Mouse (Mus musculus): Measurements from ENCODE around the gene Tyw5. TPM values are rescaled to one million over a fixed set of nuclear protein-coding genes. Genes with fewer than 3 reads are reported as not detected.
A peak's percentile ranks its signal among the peaks of the same experiment; 100 is the strongest.

Tyw5 gene
- 27.3 and 29.4 TPM in 2 replicates for polyA plus RNA-seq (2011; ENCODE audit: insufficient read length, low read depth, missing spikeins)

DNA sequence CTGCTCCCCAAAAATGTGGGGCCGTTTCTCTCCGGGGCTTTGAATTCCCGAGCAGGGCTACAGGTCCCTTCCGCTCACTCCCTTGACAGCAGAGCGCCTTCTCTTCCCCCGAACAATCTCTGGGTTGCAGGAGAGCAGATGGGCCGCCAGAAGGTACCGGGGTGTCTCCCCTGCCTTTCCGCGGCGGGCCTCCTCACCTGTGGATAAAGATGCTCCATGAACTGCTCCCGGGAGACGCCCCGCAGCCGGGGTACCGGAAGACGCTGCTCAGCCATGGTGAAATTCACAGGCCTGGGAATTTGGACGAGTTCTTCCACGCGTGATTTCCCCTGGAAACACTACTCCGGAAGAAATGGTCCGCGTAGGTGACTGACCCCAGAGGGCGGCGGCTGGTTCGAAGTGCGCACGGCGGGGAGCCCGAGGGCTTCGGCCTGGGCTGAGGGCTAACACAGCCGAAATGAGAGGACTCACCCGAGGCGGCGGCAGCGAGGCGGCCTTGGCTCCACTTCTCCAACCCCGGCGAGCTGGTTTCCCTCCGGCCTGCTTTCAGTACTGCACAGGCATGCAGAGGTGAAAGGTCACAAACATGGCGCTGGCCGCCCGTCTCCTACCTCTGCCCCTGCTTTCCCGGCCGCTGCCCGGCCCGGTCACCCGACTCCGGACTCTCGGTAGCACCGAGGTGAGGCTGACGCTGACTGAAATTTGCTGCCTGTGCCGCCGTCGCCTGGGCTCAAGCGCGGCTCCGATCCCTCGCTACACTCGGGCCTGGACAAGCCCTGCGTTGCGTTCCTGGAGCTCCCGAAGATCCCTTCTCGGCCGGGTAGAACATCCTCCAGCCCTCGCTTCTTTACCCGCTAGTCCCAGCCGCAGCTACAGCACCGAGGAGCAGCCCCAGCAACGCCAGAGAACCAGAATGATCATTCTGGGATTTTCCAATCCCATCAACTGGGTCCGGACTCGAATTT lies at the start of gene Tyw5, which contains the start of gene Maip1:
Gene Tyw5 (minus strand): TSS at position 915 of the 965 bp plus-strand sequence.
Gene Maip1 (plus strand): TSS at position 142 of the 965 bp plus-strand sequence.
- H3K27ac ChIP-seq (ENCODE audit: insufficient read depth, low read length): peak within 1 kb of the TSS; percentile 60
- H3K4me1 ChIP-seq (ENCODE audit: control insufficient read depth, insufficient read depth, low read length): peaks cover 7% of the 10 kb centered on the region
- peak within 1 kb of the TSS; percentile 91 for H3K4me3 ChIP-seq (ENCODE audit: insufficient read depth, low read length)
- TF ChIP-seq CTCF (IDR thresholded peaks at IDR 0.05; ENCODE audit: borderline replicate concordance, insufficient read depth, low read length): no peak
- TF ChIP-seq POLR2A (IDR thresholded peaks at IDR 0.05; ENCODE audit: low read depth, low read length): peak; percentile 62

DNA sequence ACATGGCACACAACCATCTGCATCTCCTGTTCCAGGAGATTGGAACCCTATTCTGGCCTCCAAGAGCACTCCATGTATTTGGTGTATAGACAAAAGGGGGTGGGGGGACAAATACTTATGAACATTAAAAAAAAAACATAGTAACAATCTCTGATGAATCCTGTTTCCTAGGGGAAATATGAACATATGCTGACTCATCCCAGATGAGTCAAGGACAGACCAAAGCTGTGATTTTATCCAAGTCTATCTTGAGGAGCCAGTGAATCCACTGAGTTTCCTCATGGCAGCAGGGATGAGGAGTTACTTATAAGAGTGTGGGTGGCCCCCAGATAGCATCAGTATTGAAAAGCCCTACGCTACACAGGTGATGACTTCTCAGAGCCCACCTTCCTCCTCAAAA lies 43.3 kb upstream of the Tyw5 start:
- H3K27ac ChIP-seq (ENCODE audit: insufficient read depth, low read length): no peak overlapping the region
- H3K4me3 ChIP-seq (ENCODE audit: insufficient read depth, low read length): no peak overlapping the region
- H3K4me1 ChIP-seq (ENCODE audit: control insufficient read depth, insufficient read depth, low read length): peaks cover 3% of the 10 kb centered on the region; the same call in 1 of the 2 replicates
- no peak for TF ChIP-seq POLR2A (IDR thresholded peaks at IDR 0.05; ENCODE audit: low read depth, low read length)
- no peak for TF ChIP-seq CTCF (IDR thresholded peaks at IDR 0.05; ENCODE audit: borderline replicate concordance, insufficient read depth, low read length)

DNA sequence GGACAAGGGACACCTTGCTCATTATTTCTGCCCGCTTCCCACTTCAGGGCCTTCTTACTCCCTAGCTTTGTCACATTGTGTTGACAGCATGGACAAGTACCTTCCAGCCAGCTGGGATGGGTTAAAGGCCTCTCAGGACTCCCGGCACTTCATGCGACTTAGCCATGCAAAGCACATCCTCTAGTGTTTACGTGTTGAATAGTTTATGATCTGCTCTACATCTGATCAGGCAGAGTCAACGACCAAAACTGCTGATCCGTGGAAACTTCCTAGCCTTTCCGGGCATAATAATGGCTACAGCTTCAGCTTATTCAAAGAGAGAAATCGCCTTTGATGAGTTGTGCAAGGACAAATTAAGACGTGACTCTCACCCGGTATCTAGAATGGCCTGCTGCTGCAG lies 38.8 kb upstream of the Tyw5 start:
- TF ChIP-seq CTCF (IDR thresholded peaks at IDR 0.05; ENCODE audit: borderline replicate concordance, insufficient read depth, low read length) (no peak), POLR2A (IDR thresholded peaks at IDR 0.05; ENCODE audit: low read depth, low read length) (no peak)
- Histone ChIP-seq H3K27ac (ENCODE audit: insufficient read depth, low read length) (no peak overlapping the region), H3K4me1 (ENCODE audit: control insufficient read depth, insufficient read depth, low read length) (peaks cover 7% of the 10 kb centered on the region; the same call in 1 of the 2 replicates), H3K4me3 (ENCODE audit: insufficient read depth, low read length) (no peak overlapping the region)

DNA sequence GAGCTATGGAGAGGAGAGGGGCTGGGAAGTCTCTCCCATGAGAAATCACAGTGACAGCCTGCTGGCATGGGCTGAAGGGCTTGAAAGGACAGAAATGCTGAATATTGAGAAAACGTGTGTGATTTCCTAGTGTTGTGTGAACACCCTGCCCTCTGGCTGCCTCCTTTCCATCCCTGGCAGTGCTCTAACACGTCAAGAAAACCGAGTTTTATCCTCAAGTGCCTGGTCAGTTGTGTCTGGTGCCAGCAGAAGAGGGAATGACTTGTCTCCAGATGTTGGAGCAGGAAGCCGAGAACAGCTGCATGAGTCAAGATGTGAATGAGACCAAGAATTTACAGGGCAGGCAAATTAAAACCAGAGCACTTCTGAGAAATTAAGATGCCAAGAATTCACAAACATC lies 33.9 kb upstream of the Tyw5 start:
- H3K27ac ChIP-seq (ENCODE audit: insufficient read depth, low read length): peak overlapping the region; percentile 20; the same call in 1 of the 2 replicates
- no peak overlapping the region for H3K4me3 ChIP-seq (ENCODE audit: insufficient read depth, low read length)
- TF ChIP-seq POLR2A (IDR thresholded peaks at IDR 0.05; ENCODE audit: low read depth, low read length) (no peak), CTCF (IDR thresholded peaks at IDR 0.05; ENCODE audit: borderline replicate concordance, insufficient read depth, low read length) (no peak)
- peaks cover 6% of the 10 kb centered on the region for H3K4me1 ChIP-seq (ENCODE audit: control insufficient read depth, insufficient read depth, low read length)

DNA sequence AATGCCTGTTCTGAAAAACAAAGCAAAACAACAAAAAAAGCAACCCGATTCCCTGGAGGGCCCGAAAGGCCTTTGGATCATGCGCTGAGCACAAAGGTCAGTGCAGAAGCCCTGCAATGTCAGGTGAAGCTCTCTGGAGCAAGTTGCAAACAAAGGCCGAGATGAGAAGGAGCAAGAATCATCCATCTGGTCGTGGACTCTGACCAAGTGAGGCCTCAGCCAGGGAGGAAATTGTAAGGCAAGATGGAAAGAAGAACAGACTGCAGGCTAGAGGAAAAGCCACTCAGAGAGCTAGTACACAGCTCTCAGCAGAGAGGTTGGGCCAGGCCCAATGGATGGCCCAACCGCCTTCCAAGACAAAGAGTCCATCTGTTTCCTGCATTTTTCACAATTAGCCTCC lies 32.1 kb upstream of the Tyw5 start:
- H3K4me3 ChIP-seq (ENCODE audit: insufficient read depth, low read length): no peak overlapping the region
- TF ChIP-seq CTCF (IDR thresholded peaks at IDR 0.05; ENCODE audit: borderline replicate concordance, insufficient read depth, low read length) (no peak), POLR2A (IDR thresholded peaks at IDR 0.05; ENCODE audit: low read depth, low read length) (no peak)
- peaks cover 6% of the 10 kb centered on the region for H3K4me1 ChIP-seq (ENCODE audit: control insufficient read depth, insufficient read depth, low read length)
- H3K27ac ChIP-seq (ENCODE audit: insufficient read depth, low read length): no peak overlapping the region

DNA sequence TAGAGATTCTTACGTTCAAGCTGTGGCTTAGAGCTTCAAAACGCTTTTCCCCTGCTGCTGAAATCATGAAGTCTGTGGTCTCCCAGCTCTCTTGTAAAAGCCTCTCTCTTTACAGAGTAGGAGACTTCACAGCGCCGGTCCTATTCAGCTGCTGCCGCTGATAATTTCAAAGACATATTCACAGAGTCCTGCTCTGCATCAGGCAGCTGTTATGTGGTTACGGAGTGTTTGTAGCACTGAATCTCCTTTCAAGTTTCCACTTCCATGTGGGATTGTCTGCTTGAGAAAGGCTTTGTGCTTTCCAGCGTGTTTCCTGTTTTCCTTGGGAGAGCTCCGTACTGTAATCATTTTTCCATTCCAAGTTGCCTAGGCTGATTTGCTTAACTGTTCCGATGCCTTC lies 30.1 kb upstream of the Tyw5 start:
- TF ChIP-seq CTCF (IDR thresholded peaks at IDR 0.05; ENCODE audit: borderline replicate concordance, insufficient read depth, low read length): no peak
- no peak for TF ChIP-seq POLR2A (IDR thresholded peaks at IDR 0.05; ENCODE audit: low read depth, low read length)
- peak overlapping the region; percentile 30 for H3K27ac ChIP-seq (ENCODE audit: insufficient read depth, low read length)
- peak overlapping the region; percentile 3; the same call in 1 of the 2 replicates for H3K4me3 ChIP-seq (ENCODE audit: insufficient read depth, low read length)
- H3K4me1 ChIP-seq (ENCODE audit: control insufficient read depth, insufficient read depth, low read length): peaks cover 6% of the 10 kb centered on the region

DNA sequence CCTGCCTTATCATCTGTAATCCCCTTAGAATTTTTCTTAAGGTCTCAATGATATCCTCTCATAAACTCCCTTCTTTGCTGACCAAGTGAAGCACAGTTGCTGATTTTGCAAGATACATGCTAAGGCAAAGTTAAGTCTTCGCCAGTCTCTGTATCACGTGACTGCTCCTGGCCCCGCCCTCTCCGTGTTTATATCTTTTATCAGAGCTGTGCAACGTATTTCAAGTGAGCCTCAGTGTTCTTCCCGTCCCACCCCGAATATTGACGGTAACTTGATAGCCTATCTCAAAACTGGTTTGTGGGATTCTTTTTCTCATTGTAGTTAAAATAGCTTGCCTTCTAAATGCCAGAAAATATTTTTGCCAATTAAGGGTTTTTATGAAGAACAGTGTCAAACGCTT lies 29.5 kb upstream of the Tyw5 start:
- H3K27ac ChIP-seq (ENCODE audit: insufficient read depth, low read length): peak overlapping the region; percentile 41
- TF ChIP-seq CTCF (IDR thresholded peaks at IDR 0.05; ENCODE audit: borderline replicate concordance, insufficient read depth, low read length) (no peak), POLR2A (IDR thresholded peaks at IDR 0.05; ENCODE audit: low read depth, low read length) (no peak)
- peak overlapping the region; percentile 3; the same call in 1 of the 2 replicates for H3K4me3 ChIP-seq (ENCODE audit: insufficient read depth, low read length)
- H3K4me1 ChIP-seq (ENCODE audit: control insufficient read depth, insufficient read depth, low read length): peaks cover 6% of the 10 kb centered on the region

DNA sequence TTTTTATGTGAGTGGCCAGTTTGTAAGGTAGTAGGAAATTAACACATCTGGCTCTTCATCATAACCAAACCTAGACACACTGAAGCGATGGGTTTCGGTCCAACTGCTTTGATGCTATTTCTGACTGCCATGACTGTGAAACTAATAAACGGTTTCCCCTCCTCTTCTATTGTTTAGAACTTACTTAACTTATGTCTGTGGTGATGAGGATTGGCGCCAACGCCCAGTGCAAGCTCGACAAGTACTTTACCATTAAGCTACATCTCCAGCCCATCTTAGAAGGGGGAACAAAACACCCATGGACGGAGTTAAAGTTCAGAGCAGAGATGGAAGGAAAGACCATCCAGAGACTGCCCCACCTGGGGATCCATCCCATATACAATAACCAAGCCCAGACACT lies 26.2 kb upstream of the Tyw5 start:
- TF ChIP-seq POLR2A (IDR thresholded peaks at IDR 0.05; ENCODE audit: low read depth, low read length) (no peak), CTCF (IDR thresholded peaks at IDR 0.05; ENCODE audit: borderline replicate concordance, insufficient read depth, low read length) (no peak)
- Histone ChIP-seq H3K27ac (ENCODE audit: insufficient read depth, low read length) (no peak overlapping the region), H3K4me1 (ENCODE audit: control insufficient read depth, insufficient read depth, low read length) (no peaks in the 10 kb centered on the region; the same call in none of the 2 replicates), H3K4me3 (ENCODE audit: insufficient read depth, low read length) (no peak overlapping the region)

DNA sequence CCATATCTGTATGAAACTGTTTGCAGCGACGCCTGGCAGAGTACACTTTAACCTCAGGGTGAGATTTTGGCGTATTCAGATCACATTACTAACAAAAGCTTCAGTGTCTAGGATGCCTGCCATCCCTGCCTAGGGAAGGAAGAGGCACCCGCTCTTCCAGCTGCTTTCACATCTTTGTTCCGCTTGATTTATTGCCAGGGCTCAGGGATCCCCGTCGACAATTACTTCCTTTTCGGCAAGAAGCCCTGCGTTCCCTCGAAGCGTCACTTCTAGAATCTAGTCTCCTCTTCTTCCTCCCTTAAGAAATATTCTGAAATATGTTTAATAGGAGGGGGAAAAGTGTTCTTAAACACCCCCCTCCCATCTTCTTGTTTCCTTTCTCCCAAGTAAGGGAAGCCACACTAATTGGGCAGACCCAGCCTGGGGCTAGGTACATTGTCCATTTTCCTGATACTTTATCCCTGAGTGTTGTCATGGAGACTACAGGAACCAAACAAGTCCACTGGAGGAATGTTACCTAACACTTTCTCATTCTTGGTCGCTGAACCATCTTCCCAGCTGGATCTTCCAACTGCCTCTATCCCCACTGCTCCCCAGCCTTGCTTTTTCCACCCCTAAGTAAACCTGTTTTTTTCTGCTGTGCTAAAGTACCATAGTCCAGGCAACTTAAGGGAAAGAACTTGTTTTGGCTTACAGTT lies 23.0 kb upstream of the Tyw5 start:
- no peaks in the 10 kb centered on the region for H3K4me1 ChIP-seq (ENCODE audit: control insufficient read depth, insufficient read depth, low read length)
- TF ChIP-seq CTCF (IDR thresholded peaks at IDR 0.05; ENCODE audit: borderline replicate concordance, insufficient read depth, low read length) (no peak), POLR2A (IDR thresholded peaks at IDR 0.05; ENCODE audit: low read depth, low read length) (no peak)
- H3K27ac ChIP-seq (ENCODE audit: insufficient read depth, low read length): peak overlapping the region; percentile 0
- no peak overlapping the region for H3K4me3 ChIP-seq (ENCODE audit: insufficient read depth, low read length)
